Mouse (Mus musculus) right cerebral cortex, postnatal 4 days (tissue): Measurements from ENCODE around the gene Tmem184a.

Source experiments
- DNase-seq: peaks from one replicate; pipeline ENCODE4 v3.0.0-alpha.2; 2022

The Tmem184a gene

DNA sequence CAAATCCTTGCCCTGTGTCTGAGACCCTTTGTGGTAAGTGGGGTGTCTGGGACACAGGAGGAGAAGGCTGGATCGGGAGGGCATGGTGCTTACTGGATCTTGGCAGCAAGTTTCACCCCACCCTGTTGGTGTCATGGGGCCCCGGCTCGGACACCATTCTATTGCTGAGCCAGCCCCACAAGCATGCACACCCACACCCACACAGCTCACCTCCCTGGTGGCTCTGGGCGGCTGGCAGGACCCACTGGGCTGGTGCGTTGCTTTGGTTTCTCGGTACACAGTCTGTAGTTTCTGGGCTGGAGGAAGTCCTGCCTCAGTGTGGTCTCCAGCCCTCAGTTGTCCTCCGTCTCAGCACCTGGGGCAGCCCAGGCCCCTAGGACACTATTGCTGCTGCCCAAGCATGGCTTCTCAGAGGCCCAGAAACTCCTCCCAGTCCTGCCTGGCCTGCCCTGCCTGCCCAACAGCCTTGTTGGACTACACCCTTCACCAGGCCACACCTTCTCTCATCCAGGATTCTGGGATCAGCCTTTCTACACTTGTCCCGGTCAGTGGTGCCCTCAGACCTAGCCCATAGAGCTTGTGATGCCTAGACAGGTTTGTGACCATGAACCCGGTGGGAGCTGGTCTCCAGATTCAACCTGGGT, at the start of gene Tmem184a:
Tmem184a (minus strand) TSS at position 380 of the 644 bp plus-strand sequence.
- DNase-seq: no peak

DNA sequence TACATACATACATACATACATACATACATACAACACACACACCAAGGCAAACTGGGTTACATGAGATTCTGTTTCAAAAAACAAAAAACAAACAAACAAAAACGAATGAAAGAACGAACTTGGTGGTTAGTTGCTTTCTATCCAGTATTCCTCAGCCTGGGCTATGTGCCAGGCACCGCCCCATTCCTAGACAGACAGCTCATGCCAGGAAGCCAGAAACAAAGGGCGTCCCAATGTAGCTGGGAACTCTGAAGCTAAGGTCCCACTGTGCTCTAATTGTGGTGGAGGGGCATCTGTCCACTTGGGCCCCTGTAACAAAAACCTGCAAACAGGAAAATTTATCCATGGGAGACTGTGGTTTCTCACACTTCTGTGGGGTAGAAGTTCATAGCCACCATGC, 43.0 kb upstream of the Tmem184a start:
- DNase-seq: peak; percentile 66

DNA sequence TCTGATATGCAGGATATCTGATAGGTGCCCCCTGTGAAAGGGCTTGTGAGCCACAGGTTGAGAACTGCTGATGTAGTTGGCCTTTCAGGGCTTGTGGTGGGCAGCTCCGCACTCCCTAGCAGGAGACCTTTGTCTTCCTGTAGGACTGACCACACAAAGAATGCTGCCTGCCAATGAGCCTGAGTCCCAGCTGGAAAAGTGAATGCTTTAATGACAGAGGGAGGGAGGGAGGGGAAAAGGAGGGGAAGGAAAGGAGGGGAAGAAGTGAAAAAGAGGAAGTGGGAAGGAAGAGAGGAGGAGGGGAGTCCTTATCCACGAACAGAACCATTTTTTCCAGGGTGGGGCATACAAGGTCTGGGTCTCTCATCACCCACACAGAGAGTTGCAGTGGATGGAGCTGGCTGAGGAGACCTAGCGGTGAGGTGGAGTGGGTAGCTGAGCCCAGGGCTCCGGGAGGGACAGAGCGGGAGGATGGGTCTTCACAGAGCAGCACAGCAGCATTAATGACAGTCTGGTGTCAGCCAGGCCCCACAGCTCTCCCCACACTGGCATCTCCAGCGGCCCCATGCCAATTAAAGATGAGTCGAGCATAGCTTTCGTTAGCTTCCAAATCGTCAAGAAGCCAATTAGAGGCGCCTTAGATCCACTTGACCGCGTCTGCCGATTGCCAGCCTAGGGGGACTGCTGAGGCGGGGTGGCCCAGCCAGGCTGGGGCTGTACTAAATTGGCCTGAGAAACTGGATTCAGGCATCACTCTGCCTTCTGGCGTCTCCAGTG, 40.8 kb upstream of the Tmem184a start:
- no peak for DNase-seq

- no peak for DNase-seq
Observed at GRCm38 (mm10) chr5:139849626-139850320, 30.1 kb upstream of the Tmem184a start.

- DNase-seq: no peak
Observed at GRCm38 (mm10) chr5:139839142-139839541, 19.4 kb upstream of the Tmem184a start.

- peak; percentile 85 for DNase-seq
Observed at GRCm38 (mm10) chr5:139838476-139838892, 18.8 kb upstream of the Tmem184a start.

- DNase-seq: no peak
Observed at GRCm38 (mm10) chr5:139835706-139836105, 16.0 kb upstream of the Tmem184a start.

GRCm38 (mm10) chr5:139832125-139832524, 12.4 kb upstream of the Tmem184a start:
- no peak for DNase-seq

DNA sequence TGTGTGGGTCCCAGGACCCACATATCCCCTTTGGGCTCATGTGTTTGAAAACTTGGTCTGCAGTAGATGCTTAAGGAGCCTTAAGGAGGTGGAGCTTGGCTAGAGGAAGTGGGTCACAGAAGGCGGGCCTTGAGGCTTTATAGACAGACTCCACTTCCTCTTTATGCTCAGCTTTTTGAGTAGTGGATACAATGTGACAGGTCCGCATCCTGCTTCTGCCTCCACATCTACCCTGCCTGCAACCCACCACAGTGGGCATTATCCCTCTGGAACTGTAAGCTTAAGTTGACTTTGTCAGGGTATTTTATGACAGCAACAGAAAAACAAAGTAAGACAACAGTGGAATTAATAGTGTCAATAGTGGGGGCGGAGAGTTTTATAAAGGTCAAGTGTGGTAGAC, 11.0 kb upstream of the Tmem184a start:
- DNase-seq: no peak

GRCm38 (mm10) chr5:139829384-139829783, 9.7 kb upstream of the Tmem184a start:
- no peak for DNase-seq

- DNase-seq: no peak
Observed at GRCm38 (mm10) chr5:139827593-139827992, 7.9 kb upstream of the Tmem184a start.

DNA sequence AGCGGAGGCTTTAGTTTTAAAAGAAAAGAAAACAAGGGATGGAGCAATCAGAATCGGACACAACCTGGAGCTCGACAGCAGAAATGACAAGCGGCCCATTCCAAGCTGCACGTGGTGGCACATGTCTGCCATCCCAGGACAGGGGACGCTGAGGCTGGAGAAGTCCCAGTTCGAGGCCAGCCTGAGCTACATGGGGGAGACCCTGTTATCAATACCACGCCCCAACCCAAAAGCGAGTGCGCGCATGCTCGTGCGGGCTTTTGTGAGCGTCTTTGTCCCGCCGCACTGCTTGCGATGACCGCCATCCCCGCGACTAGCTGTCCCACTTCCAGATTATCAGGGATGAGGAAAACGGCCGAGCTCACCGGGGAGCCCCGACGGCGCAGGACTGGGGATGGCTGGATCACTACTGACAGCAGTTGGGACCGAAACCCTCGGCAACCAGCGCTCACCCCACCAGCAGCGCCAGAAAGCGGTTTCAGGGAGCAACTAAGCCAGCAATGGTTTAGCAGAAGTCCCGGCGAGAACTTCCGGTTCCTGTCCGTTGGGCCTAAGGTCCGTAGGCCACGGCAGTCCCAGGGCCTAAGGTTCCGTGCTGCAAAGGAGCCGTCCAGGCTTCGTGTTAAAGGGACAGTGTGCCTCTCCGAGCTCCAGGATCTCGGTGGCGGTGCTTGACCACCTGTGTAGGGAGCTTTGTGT, 6.8 kb upstream of the Tmem184a start, which contains the start of the genes Gm26938 and Psmg3:
Gm26938 (minus strand) TSS at position 51 of the 699 bp plus-strand sequence.
Psmg3 (minus strand) TSS at position 529 of the 699 bp plus-strand sequence.
- peak; percentile 85 for DNase-seq

- no peak for DNase-seq
Observed at GRCm38 (mm10) chr5:139825947-139826346, 6.2 kb upstream of the Tmem184a start.

DNA sequence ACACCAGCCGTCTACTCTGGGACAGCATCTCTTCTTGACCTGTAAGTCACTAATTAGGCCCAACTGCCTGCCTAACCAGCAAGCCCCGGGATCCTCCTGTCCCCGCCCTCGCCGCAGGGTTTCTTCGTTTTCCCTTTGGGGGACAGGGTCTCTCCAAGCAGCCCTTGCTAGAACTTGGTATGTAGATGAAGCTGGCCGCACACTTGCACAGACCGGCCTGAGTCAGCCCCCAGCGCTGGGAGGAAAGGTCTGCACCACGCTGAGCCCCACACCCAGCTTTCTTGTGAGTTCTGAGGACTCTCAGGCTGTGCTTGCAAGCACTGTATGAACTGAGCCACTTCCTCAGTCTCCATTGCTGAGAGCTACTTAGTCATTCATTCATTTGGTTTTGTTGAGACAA, 4.8 kb upstream of the Tmem184a start:
- DNase-seq: no peak

- no peak for DNase-seq
Observed at GRCm38 (mm10) chr5:139821466-139822459, 2.0 kb upstream of the Tmem184a start.

- DNase-seq: no peak
Observed at GRCm38 (mm10) chr5:139818801-139819200, 916 bp downstream of the Tmem184a start.

- no peak for DNase-seq
Observed at GRCm38 (mm10) chr5:139818056-139818455, 1.7 kb downstream of the Tmem184a start.

DNA sequence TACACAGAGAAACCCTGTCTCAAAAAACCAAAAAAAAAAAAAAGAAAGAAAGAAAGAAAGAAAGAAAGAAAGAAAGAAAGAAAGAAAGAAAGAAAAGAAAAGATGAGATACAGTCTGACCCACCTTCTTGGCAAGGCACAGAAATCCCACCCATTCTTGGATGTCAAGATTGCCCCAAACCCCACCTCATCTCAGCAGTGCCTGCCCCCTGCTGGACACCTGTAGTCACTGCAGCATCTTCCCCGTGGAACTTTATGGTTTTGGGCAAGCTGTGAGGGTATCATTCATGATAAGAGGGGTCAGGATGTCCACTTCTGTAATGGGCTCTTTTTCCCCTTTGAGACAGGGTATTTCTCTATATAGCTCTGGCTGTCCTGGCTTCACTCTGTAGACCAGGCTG, 2.4 kb downstream of the Tmem184a start:
- DNase-seq: no peak

DNA sequence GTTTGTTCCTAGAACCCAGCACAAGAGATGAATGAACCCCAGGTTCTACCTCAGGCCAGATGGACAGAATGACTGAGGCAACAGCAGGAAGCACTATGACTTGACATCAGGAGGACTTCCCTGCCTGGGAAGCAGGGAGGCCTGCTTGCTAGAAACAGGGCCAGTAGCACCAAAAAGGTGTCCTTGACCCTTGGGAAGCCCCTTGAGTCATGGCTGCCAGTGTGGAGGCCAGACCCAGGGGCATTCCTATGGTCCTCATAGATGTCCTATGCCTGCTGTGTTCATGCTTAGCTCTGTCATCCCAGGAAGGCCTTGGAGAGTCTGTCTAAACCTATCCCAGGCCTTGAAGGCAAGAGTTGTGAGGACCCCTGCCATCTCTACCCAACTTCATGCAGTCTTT, 3.3 kb downstream of the Tmem184a start:
- DNase-seq: no peak

GRCm38 (mm10) chr5:139815964-139816363, 3.8 kb downstream of the Tmem184a start:
- DNase-seq: no peak

- DNase-seq: no peak
Observed at GRCm38 (mm10) chr5:139813963-139814381, 5.7 kb downstream of the Tmem184a start.

- no peak for DNase-seq
Observed at GRCm38 (mm10) chr5:139813126-139813490, 6.6 kb downstream of the Tmem184a start.
